Mouse (Mus musculus) adrenal gland, adult (tissue): Measurements from ENCODE around the gene Ifitm5.
A peak's percentile ranks its signal among the peaks of the same experiment; 100 is the strongest.

Experiments used
- DNase-seq, 2 experiments: peaks; one replicate each; pipeline ENCODE4 v3.0.0; 2022 to 2023; ENCODE audit warnings: low spot score in 1 of 2; ENCODE audit not compliant: inconsistent age in 2 of 2

The Ifitm5 gene

DNA sequence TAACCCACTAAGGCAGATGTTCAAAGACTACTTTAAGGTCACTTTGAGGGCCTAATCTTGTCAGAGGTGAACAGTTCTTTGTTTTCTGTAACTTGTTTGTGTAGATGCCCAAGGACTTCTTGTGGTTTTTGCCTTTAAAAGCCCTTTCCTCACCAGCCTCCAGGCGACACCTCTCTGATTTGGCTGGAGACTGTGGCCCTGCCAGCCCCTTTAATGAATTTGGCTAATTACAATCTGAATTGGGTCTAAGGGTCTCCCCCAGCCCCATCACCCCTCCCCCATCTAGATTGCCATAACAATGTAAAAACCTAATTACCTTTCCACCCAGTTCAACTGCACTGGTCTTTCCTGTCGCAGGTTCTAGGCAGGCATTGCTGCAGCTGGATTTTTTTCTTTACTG, 12.6 kb upstream of the Ifitm5 start:
- DNase-seq: no peak

DNA sequence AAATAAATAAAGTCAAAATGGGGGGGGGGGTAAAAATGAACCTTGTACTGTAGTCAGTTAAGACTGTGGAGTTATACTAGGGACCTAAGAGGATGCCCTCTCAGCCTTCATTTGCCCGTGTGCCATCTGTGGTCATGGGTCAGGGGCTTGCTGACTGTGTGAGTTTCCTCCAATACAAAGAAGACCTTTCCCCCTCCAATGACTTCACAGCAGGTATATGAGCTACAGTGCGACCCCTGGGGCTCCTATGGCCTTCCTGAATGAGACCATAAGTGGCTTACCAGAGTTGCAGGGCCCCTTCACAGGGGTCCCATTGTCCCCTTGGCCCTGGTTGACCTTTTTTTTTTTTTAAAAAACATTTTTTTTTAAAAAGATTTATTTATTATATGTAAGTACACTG, 11.3 kb upstream of the Ifitm5 start:
- DNase-seq: no peak

DNA sequence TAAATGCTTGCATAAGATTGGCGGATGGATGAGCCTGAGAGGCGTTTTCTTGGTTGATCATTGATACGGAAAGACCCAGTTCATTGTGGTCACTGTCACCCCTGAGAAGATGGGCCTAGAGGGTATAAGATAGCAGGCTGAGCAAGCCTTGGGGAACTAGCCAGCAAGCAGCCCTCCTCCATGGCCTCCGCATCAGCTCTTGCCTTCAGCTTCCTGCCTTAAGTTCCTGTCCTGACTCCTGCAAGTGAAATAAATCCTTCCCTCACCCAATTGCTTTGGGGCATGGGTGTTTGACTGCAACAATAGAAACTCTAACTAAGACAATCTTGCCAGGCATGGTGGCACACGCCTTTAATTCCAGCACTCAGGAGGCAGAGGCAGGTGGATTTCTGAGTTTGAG, 9.9 kb upstream of the Ifitm5 start:
- no peak for DNase-seq

DNA sequence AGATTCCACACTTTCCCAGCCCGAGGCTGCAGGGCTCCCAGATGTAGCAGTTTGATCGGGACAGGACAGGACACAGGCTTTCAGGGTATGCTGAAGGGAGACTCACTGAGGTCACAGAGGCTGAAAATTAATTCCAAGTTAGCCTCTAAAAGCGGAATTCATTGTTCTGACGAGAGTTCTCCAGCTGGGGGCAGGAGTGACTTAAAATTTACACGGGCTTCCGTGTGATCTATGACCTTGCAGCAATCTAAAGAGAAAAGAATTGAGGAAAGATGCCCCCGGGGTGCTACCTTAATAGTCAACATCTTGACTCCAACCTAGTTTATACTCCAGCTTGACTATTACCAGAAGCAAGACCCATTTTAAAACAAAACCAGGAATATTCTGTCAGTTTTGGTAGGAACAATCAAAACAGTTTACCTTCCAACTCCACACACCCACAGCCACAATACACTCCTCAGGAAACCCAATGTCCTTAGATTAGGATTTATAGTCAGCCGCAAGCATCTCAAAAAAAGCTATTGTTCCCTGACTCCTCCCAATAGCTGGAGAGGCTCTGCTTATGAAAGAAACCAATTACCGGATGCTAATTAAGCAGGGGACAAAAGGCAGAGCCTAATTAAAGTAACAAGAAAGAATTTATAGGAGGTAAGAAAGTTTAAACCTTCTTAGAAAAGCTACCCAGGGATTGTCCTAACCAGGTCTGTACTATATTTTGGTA, 9.2 kb upstream of the Ifitm5 start:
- DNase-seq: peak; percentile 56 to 86

DNA sequence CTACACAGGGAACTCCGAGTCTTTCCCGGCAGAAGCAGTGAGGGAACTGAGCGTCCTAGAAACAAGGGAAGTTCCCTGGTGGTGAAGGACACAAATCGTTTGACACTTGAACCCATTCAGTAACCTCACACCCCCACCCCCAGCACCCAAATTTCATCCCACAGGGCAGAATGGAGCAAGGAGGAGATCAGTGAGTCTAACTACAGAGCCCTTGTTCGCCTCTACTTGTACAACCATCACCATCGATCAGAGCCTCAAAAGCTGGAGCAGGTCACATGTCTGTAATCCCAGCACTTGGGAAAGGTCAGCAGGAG, 6.4 kb upstream of the Ifitm5 start:
- no peak for DNase-seq

DNA sequence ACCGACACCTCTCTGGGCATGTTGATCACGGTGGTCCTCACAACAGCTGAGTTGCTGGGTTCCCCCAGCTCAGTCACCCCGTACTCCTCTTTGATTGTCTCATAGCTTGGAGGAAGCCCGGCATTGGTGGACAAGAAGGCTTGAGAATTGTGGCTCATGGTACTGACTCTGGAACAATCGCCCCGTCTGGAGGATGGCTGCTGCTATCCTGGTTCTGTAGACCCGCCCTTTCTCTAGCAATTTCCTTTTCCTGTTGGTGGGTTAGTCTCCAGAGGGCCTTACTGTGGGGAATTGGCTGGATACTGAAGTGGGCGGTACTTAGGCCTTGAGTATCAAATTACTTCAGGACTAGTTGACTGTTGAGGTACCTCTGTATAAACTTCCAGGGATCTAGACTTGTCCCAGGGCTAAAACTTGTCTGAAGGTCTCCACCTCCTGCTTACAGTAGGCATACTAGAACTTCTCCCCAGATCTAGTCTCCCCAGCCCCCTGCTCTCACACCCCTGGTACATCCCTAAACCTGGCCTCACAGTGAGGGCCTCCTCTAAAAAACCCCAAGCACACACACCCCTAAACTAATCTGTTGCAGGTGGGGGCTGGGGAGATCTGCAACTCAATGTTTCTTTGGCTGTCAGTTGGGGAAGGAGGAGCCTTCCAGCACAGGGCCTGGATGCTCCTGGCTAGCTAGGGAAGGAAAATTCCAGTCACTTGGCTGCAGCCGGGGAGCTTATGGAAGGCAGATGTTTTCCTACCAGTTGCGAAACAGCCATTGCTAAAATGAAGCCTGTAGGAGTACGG, 5.9 kb upstream of the Ifitm5 start, which contains the start of the genes Gm45717 and Ifitm2:
Gene Gm45717, minus strand, starts transcription at position 180 of the 798 bp plus-strand sequence.
Gene Ifitm2, minus strand, starts transcription at position 230 of the 798 bp plus-strand sequence.
- DNase-seq: peak; percentile 88 to 95

DNA sequence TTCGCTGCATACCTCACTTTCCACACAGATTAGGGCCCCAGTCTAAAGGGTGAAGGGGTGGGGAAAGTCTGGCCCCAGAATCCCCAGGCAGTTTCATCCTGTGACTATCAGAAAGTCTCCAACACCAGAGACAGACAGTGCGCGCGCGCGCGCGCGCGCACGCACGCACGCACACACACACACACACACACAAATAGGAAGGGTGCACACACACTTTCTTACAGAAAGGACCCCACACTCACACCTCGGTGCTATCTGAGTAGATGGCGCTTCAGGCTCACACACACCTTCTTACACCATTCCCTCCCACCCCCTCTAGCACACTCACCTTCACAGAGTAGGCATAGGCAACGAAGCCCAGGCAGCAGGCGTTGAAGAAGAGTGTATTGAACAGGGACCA, 5.3 kb upstream of the Ifitm5 start:
- DNase-seq: no peak

DNA sequence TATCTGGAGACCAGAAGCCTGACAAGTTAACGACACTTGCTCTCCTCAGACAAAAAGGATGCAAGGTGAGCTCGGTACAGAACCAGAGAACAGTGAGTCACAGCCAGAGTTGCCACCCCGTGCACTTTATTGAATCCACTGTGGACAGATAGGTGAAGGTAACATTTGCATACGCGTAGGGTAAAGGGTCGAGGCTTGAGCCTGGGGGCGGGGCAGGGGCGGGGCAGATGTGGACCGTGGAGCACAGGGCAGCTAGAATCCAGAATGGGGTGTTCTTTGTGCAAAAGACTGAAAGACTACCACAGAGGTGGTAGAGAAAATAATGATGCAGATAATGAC, 4.6 kb upstream of the Ifitm5 start:
- DNase-seq: peak in 1 of 2 experiments; percentile 43

DNA sequence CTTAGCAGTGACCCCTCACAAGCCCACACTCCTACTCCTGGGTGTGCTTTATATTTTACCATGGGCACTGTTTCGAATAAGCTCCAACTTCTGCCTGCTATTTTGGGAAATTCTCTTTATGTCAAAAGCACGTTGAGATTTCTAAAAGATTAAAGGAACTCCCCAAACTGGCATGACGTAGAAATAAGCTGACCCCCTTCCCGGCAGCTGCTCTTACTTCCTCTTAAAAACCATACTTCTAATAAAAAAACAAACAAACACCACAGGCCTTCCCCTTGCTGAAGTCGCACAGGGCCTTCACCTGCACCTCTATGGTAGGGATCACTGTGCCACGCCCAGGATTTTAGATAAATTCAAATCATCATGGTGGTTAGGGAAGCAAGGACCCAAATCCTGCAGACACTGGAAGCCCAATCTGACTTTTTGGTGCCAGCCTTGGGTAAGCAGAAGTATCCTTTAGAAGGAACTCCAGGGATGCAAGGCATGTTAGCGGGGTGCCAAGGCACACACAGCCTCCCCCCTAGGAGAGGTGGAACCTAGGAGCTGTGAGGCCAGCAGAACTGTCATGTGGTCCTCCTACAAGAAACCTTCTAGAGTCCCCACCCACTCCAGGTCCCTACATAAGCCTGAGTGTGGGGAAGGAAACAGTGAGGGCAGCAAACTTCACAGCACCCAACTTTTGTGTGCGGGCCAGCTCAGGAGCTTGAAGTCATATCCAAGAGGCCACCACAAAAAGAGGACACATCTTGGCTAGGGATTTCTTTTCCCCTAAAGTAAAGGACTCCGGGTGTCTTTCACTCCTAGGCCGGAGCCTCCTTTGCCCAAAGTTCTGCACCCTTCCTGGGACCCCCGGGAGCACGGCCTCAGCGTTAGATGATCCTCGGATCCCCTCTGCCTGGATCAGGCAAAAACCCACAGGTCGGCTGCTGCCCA, 4.0 kb upstream of the Ifitm5 start:
- DNase-seq: peak; percentile 40 to 76

DNA sequence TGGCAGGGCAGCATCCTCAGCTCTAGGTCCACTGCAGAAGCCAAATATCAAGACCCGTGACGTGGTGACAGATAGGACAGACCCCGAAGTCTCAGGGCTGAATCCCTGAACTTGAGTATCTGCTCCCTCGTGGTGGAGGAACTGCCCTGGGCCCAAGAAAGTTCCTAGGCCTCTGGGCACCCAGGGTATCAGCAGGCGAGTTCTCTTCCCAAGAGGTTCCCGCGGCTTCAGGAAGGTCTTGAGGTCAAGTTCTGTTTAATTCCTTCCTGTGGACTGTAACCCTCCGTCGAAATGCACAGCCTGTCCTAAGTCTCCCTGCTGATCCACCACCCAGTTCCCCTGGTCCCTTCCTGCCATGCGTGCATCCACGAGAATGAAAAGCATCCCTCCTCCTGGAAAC, 3.0 kb upstream of the Ifitm5 start:
- DNase-seq: peak in 1 of 2 experiments; percentile 63

DNA sequence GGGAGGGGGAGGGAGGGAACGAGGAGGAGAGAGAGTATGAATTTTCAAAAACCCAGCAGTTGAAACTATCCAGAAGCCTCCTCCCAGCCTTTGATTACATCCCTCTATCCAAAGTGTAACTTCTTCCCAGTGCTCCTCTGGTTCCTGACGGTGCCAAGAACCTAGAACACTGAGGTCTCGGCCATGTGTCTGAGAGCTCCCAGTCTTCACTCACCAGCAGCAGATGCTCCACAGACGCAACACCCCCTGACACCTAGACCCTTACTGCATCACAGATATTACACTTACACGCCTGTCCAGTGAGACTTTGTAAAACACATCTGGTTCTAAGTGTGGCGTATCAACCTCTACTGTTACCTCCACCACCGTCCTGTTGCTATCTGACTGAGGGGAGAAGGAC, 2.4 kb upstream of the Ifitm5 start:
- DNase-seq: peak in 1 of 2 experiments; percentile 31

DNA sequence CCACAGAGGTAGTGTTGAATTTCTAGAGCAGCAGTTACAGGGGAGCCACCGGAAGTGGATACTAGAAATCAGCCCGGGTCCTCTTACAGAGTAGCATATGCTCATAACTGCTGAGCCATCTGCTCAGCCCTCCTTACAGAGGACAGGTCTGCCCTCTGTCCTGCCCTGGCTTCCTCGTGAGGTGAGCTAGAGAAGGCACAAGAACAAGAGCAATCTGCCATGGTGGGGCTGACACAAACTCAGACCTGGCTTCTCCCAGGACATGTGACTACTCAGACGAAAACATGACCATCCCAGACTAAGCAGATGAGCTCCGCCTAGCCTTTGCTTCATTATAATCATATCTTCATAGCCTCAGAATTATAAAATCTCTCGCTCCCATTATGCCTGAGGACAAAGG, 1.7 kb upstream of the Ifitm5 start:
- no peak for DNase-seq

DNA sequence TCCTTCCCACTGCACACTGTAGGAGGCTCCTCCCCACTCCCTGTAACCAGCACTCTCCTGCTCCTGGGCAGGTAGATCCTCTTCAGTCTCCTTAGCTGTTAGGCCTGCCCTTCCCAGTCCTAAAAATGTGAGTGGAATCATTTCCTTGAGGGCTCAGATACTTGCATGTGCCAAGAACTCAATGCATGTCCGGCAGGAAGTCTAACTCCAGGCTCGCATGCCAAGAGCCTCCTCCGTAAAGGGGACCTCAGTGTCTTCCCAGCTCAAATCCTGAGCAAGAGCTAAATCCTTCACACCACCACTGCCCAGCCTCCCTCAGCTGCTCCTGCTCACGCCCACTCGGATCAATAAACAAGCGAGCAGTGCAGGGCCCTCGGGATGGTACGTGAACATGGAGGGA, 960 bp upstream of the Ifitm5 start:
- DNase-seq: peak; percentile 55 to 78

DNA sequence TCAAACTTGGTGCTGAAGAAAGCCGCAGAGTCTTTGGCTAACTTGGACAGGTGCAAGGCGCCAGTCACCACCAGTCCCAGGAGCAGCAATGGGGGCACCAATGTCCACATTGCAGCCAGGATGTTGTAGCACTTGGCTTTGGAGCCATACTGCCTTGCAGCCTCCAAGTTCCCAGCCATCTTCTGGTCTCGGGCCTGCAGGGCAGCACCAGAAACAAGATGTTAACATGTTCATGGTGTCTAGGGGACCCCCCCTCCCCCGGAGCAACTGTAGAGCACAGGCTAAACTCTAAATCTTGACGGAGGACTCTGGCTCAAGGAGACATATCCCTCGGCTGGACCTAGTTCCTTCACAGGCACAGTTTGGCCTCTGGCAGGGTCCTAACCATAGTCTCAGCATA, 836 bp downstream of the Ifitm5 start:
- DNase-seq: peak in 1 of 2 experiments; percentile 55

DNA sequence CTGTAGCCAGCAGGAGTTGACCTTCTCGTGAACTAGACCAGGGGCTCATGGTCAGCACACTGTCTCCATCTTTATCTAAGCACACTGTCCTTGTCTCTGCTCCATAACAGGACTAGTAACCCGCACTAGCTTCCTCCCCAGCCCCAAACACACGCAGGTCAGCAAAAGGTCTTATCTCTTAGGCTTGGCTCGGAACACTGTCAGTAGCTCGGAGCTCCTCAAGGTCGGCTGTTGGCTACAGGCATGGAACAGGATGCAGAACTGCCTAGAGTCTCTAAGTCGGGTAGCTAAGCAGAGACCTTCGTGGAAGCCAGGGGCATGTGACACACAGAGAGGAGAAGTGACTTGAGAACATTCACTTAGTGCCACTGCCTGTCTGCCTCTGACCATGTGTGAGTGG, 1.9 kb downstream of the Ifitm5 start:
- DNase-seq: peak; percentile 87 to 90

DNA sequence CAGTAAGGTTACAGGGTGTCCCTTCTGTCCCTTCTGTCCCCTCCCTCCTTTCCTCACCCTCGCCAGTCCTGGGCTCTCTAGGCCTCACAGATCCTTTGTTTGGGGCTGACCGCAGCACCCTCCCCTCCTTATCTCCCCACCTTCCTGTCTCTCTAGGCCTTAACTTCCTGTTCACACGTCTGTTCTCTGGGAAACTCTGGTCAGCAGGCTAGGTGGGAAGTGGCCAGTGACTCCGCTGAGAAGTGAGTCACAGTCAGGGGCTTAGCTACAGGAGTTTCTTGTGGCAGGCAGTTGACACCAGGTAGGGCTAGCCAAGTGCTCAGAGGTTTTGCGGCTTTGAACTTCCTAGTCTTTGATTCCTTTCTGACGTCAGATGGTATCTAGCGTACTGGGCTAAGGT, 3.1 kb downstream of the Ifitm5 start:
- DNase-seq: peak; percentile 36 to 62

DNA sequence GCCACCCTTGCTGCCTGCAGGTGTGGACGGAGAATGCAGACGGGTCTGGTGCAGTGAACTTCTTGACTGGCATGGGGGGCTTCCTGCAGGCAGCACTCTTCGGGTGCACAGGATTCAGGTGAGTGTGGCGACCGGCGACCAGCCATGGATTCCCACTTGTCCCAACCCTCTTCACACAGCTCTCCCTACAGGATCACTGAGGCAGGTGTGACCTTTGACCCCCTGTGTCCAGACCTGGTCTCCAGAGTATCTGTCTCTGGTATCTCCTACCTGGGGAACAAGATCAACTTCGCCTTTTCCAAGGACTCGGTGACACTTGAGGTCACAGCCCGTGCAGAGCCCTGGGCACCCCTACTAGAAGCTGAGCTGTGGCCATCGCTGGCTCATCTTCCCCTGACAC, 3.8 kb downstream of the Ifitm5 start:
- peak; percentile 35 to 46 for DNase-seq

DNA sequence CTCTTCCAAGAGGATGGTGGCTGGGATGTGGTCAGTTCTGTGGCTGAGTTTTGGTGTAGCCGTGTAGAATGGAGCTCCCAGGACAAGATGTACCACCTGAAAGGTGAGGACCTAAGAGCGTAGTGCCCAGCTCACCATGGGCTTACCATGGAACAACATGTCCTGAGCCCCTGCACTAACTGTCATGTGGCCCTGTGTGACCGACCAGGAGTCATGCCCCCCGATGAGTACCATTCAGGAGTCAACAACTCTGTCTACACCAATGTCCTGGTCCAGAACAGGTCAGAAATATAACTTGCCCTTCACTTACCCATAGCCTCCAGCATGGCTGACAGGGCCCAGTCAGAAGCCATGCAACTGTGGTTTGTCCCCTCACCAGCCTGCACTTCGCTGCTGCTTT, 4.8 kb downstream of the Ifitm5 start:
- DNase-seq: no peak

DNA sequence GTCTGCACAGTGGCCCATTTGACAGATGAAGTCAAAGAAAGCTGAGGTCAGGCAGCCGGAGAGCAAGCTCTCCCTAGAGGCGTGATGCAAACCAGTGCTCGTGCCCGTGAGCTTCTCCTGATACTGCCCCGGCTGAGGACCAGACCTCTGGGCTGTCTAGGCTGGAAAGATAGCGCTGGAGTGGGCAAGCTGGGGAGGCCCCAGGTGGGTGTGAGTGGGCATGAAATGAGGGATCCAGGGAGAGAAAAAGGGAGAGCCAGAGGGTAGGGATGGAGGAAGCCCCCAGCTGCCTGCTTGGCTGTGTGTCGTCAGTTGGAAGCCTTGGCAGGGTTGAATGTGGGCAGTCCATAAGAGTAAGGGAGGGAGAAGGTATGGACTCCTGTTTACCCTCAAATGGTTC, 5.9 kb downstream of the Ifitm5 start:
- DNase-seq: peak; percentile 18 to 29

DNA sequence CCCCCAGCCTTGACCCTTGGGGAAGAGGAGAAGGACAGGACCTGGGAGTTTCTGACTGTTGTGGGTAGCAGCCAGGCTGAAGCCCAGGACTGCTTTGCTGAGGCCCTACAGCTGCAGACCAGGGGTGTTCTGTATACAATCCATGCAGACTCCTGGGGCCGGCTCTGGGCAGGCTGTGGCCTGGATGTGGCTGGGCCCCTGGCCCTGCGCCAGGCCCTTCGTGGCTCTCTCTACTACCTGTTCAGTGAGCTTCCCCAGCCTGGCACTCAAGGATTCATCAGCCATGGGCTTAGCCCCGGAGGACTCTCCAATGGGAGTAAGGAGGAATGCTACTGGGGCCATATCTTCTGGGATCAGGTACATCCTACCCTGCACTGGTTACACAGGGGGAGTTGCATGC, 6.7 kb downstream of the Ifitm5 start:
- peak; percentile 19 to 47 for DNase-seq

DNA sequence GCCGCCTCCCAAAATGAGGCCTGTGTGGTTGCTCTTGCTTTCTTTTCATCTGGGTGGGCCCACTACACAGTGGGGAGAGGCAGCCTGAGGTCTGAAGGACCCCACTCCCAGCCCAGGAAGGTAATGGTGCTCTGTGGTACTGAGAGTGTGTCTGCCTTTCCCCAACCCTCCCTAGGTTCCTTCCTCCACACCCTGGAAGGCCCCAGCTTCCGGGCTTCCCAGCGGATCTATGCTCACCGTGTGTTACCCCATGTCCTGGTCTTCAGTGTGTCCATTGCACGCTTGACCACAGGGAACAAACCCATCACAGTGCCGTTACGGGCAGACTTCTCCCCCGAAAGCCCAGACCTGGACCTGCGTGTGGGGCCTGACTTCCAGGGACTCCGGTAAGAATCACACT, 7.3 kb downstream of the Ifitm5 start:
- DNase-seq: peak; percentile 22 to 37
